Mouse (Mus musculus): Measurements from ENCODE around the gene Chst14.

The Chst14 gene

DNA sequence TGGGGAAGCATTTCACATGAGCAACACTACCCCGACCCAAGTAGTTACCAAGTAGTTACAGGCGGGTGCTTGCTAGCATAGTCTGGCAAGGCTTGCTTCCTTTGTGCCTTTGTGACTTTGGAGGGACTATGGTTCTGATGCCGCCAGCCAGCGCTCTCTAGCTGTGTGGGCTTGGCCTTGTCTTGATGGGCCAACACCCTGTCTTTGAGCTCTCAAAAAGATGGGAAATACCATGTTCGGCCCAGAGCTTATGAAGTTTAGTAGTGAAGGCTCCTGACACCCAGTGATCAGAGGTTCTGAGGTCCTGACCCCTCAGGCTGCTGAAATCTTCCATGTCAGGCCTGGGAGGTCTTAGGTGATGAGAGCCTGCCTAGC, 20.2 kb upstream of the Chst14 start:
- no peak for DNase-seq

DNA sequence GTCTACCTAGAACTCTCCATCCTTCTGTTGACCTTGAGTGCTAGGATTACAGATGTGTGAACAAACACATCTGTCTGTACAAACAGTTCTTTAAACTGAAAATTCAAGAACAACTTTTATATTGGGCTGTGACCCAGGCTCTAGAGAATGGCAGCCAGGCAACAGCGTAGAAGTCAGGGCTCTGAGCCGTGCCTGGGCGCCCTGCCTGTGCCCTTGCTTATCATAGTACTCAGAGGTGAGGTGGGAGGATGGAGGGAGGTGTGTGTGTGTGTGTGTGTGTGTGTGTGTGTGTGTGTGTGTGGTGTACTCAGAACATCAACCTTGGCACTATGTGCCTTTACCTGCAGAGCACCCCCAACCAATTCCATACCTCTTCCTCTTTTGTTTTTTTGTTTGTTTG, 18.5 kb upstream of the Chst14 start:
- no peak for DNase-seq

DNA sequence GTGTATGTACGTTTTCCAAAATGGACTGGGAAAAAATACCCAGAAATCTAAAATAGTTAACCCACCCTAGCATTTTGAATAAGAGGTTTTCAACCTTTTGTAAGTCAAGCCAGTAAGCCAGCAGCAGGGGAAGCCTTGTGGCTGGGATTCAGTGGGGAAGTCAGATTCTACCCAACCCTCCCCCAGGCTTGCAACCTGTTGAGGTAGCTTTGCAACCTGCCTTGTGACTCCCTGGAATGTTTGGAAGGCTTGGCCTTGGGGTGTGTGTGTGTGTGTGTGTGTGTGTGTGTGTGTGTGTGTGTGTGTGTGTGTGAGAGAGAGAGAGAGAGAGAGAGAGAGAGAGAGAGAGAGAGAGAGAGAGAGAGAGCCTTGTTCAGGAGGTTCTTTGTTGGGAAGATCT, 17.1 kb upstream of the Chst14 start:
- no peak for DNase-seq

DNA sequence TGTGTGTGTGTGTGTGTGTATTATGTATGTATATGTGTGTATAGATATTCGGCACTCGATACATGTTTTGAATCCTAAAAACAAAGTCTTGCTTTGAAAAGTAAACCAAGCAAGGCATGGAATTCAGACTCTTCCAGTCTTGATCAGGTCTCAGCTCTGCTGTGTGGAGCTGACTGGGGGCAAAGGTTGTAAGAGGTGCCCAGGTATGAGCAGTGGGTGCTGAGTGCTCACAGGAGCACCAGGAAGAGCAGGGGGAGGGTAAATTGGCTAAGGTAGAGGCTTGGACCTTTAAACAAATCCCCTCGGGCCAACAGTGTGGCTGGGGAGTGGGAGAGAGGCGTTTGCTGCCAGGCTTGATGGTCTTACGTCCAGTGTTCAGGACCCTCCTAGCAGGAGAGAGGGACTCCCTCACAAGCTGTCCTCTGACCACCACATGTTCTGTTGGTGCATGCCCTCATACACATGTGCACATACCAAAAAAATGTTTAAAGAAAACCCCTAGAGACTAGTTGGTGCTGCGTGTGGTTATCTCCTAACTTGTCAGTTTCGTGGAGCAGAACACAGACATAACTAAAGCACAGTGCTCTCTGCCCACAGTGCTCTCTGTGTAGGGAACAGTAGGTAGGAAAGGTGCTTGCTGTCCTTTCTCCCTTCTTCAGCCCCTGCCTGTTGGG, 15.6 kb upstream of the Chst14 start:
- no peak for DNase-seq

DNA sequence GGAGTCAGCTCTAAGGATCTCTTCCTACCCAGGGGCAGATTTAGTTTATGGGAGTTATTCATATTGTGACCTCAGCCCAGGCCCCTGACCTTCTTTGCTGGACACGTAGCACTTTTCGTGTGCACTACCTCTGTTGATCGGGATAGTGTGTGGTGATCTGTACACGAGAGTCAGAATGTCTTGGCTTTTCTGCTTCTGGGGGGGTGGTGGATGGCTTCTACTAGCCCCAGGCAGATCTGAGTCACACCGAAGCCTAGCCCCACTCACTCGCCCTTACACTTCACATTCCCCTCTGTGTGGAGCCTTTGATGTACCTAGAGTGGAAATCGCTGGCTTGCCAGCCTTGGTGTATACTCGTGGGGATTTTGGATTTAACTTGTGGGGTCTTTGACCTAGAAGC, 13.6 kb upstream of the Chst14 start:
- DNase-seq: no peak

DNA sequence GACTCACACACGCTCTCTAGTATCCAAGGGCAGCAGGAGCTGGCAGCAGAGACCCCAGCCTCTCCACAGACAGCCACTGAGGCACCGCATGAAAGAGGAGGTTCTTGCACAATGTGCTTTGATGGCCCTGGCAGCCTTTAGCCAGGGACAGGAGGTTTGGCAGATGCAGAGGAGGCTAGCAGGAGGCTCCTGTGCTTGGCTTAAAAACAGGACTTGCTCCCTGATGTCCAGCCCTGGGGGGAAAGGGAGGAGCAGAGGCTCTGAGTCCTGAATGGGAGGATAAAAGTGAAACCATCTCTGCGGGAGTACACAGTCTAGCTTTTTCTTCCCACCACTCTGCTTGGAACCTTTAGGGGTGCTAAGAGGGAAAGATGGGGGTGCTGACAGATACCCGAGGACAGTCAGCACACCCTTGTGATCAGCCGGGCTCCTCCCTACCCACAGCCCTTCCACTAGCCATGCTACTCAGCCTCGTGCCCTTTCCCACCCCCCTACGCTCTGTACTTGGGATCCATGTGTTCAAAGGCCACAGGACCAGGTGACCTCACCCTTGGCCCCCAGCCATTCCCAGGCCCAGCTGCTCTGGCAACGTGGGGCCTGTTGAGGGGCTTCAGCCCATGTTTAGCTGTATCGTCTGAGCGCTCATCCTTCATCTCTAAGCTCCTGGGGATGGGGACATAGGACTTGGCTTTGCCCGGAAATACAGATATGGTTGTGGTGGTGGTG, 12.6 kb upstream of the Chst14 start:
- no peak for DNase-seq

DNA sequence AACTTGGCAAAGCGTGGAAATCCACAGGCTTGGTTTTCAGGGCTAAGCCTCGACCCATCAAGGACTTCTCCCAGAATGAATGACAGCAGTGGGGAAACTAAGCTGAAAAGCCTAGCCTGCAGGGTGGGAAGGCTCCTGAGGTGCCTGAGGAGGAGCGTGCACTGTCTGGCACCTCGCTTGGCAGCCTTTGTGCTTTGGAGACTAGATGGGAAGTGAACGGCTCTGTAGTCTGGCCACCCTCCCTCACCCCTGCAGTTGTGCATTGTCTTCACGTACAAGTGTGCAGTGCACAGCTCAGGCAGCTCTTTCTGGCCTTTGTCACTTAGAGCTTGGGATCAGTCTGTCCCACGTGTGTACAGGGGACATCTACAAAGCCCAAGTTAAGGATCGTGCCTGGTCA, 11.6 kb upstream of the Chst14 start:
- no peak for DNase-seq

DNA sequence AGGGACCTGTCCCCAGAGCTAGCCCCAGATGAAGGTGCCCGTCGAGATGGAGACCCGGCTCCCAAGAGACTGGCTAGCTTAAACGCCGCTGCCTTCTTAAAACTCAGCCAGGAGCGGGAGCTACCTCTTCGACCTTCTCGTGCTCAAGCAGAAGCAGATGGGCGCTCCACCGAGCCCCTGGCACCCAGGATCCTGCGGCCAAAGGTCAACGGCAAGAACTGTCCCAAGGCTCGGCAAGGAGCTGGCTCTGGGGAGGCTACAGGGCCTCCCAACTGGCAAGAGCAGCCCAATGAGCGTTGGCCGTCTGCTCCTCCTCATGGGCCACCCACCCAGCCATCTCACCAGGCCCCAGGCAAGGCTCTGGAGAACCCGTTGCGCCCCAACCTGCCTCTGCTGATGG, 9.9 kb upstream of the Chst14 start:
- DNase-seq: no peak

DNA sequence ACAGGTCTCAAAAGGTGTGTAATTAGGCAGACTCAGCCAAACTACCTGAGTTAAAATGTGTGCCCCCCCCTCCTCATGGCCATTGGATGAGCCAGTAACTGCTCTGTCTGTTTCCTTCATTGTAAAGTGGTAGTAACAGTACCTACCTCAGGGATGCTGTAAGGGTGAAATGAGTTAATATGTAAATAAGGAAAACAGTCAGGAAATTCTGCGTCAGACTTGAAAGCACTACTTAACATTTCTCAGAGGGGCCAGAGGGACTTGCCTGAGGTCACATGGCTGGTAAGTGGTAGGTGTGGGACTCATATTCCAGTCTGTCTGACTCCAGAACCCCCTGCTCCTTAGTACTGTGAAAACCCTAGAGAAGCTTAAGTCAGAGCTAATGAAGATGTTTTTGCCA, 7.8 kb upstream of the Chst14 start:
- no peak for DNase-seq

DNA sequence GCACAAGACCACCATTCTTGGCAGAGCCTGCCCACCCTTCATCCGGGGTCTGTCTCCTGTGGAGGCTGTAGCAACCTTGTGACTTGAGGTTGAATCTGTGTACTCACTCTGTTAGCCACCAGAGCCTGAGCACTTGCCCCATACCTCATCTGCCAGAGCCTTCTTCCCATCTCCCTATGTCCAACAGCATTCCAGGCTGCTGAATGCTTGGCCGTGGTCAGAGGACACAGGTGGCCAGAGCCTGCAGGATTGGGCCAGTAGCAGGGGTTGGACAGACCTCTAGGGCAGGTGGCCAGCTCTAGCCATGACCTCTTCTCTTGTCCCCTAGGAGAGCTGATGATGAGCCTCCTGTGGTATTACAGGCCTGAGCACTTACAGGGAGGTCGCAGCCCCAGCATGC, 5.9 kb upstream of the Chst14 start:
- no peak for DNase-seq

DNA sequence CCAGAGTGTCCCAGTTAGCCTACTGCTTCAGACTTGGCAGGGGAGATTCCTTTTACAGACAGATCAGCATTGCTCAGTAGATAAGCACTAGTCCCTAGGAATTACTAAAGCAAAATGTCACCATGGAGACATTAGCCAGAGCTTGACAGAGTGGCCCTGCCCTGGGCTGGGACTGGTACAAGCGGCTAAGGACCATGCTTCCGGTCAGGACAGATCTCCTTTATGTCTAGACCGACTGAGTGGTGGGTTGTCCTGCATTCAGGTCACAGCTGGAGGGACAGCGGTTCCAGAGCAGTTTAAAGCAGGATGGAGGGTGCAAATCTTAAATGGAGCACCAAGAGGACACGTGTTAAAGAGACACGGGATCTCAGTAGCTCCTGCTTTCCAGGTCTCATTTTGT, 344 bp upstream of the Chst14 start:
- DNase-seq: no peak

DNA sequence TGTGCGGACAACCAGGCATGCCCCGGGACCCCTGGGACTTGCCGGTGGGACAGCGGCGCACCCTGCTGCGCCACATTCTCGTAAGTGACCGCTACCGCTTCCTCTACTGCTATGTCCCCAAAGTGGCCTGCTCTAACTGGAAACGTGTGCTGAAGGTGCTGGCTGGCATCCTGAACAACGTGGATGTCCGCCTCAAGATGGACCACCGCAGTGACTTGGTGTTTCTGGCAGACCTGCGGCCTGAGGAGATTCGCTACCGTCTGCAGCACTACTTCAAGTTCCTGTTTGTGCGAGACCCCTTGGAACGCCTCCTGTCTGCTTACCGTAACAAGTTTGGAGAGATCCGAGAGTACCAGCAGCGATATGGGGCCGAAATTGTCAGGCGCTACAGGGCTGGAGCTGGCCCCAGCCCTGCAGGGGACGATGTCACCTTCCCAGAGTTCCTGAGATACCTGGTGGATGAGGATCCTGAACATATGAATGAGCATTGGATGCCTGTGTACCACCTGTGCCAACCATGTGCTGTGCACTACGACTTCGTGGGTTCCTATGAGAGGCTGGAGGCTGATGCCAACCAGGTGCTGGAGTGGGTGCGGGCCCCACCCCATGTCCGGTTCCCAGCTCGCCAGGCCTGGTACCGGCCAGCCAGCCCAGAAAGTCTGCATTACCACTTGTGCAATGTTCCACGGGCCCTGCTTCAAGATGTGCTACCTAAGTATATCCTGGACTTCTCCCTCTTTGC, 873 bp downstream of the Chst14 start:
- no peak for DNase-seq

DNA sequence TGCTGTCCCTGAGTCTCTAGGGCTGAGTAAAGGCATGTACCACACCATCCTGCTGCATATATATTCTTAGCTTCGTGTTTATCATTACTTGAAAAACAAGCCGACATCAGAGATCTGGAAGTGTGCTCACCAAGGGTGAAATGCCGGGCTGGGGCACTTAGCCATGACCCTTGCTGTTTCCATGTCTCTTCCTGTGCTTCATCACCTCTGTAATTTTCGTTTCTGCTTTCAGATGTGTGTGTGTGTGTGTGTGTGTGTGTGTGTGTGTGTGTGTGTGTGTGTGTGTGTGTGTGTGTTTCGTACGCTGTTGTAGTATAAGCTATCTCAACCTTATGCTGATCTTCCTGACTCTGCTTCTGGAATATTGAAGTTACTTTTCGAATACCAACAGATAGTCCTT, 15.0 kb downstream of the Chst14 start:
- no peak for DNase-seq

DNA sequence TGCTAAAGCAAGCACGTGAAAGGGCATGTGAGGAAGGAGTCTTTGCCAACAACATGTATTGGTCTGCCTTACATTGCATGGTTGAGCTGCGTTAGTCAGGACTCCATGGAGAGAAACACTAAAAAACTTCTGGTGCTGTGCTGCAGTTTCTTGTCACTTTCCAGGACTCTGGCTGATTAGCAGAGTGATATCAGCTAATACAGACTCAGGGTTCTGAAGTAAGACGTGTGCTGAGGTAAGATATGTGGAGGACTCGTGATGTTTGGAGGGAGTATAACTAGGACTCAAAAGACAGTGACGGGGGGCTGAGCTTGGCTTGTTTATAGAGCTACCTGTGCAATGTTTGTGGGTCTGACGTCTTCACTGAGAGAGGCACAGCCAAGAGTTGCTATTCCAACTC, 16.9 kb downstream of the Chst14 start:
- DNase-seq: no peak

DNA sequence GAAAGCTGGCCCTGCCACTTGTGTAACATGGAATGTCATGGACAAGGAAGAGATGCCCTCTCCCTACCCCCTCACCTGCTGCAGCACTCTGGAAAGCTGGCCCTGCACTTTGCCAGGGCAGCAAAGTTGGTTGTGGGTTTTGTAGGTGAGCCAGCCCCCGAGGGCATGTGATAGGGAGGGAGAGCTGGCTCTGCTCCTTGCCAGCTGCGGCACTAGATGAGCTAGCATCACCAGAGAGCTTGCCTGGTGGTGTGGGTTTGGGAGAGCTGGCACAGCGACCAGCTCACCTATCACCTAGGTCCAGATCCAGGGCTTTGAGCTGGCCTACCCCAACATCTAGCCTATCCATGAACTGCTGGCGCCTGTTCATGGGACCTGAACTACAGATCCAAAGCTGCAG, 22.5 kb downstream of the Chst14 start:
- no peak for DNase-seq

DNA sequence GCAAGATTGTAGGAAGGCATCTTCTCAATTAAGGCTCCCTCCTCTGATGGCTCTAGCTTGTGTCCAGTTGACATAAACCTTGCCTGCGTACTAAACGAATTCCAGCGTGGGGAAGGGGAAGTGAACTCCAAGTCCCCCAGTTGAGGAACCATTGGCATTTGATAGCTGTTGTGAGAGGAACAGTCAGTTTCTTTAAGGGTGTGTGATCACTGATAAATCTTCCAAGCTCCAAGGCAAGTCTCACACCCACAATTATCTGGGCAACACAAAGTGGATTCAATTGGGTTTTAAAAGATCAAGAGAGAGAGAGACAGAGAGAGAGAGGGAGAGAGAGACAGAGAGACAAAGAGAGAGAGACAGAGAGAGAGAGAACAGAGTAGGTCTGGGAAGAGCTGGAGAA, 23.4 kb downstream of the Chst14 start:
- DNase-seq: no peak

DNA sequence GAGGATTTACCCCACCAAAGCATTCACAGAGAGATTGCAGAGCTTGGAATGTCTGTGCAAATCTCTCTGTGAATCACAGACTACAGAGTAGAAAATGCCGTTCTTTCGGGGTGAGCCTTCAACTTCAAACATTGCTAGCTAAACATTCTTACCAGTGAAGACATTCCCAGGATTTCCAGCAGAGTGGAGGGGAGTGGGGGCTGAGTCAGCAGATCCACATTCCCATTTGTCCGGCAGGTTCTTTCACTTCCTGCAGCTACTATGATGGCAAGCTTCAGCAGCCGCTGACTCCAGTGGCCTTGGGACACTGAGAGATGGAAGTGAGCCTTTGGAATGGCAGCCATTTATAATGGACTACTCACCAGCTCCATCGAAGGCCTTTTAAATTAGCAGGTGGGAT, 30.2 kb downstream of the Chst14 start:
- no peak for DNase-seq

DNA sequence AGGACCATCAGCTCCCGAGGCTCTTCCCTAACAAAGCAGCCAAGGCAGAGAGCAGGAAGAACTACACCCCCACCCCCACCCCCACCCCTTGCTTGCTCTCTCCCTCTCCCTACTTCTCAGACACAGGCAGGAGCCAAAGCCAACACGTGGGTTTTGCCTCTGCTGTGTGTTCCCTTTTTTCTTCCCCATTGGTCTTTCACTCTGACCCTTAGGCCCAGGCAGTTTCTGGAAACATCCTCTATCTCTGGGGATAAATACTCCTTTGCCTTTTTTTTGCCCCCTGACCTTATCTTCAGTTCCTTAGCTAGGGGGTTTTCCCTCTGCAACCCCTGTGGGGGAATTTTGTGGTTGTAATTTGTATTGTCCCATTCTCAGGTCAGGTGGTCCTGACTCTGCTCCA, 33.3 kb downstream of the Chst14 start:
- no peak for DNase-seq

DNA sequence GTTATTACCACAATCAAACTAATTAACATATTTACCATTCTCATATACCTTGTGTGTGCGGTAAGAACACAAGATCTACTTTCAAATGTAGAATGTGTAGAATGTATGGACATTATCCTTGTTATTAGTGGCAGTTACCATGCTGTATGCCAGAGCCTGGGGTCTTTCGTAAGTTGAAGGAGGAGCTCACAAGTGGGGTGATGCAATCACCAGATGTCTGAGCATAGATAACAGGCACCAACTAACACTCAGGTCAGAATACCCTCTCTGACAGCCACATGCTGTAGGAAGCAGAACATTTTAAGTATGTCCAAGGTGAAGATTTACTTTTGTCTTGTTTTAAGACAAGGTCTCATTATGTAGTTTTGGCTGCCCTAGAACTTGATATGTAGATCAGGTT, 34.1 kb downstream of the Chst14 start:
- DNase-seq: no peak

DNA sequence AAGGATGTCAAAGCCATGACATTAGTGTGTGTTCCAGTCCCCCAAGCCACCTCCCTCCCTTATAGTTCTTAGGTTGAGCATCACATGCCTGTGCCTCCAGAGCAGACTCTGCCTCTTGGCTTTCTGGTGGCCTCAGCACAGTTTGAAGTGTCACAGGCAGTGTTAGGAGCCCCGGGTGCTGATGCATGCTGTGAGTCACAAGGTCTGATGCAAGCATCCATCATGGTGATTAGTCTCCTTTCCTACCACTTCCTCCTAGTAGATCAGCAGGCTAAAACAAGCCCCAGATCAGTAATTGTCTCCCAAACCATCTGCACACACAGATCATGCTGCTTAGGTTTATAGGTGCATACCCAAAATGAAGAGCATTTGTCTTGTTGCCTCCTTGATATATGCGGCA, 35.2 kb downstream of the Chst14 start:
- DNase-seq: no peak

DNA sequence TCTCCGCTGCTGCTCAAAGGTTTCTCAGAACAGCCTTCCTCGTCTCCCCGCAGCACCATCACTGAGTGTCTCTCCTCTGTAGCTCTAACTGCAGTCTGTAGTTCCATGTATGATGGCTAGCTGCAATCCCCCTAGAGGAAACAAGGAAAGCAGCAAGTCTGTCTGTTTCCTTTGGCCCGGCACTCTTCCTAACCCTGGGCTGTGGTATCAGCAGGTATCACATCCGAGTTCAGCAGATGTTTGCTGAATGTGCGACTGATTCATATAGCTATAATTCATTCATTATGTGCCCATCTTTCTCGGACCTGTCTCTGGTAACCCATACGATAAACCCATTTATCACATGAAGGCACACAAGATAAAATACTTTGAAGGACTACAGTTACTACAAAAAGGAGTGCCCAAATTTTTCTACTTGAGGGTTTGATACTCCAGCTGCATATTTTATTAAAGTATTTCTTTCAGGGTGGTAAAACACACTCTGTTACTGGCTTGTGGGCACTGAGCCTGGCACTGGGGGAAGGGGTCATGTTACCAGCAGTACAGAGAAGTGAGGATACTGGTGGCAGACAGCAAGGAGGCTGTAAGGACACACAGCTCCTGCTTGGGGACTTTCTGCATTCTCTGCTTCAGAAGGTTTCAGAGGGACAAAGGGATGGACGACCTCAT, 36.8 kb downstream of the Chst14 start:
- no peak for DNase-seq

DNA sequence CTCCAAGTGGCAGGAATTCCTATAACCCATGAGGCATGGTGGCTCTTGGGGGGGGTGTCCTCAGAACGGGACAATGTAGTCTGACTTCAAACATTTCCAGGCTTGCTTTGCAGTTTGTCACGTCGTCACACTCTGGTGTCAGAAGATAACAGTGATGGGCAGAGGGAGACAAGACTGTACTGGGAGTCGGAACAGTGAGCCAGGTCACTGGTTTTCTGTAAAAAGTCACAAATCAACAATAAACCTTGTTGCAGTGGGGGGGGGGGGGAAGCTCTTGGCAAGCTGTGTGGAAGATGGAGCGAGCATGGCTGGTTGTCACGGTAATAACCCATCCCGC, 37.3 kb downstream of the Chst14 start:
- DNase-seq: no peak

DNA sequence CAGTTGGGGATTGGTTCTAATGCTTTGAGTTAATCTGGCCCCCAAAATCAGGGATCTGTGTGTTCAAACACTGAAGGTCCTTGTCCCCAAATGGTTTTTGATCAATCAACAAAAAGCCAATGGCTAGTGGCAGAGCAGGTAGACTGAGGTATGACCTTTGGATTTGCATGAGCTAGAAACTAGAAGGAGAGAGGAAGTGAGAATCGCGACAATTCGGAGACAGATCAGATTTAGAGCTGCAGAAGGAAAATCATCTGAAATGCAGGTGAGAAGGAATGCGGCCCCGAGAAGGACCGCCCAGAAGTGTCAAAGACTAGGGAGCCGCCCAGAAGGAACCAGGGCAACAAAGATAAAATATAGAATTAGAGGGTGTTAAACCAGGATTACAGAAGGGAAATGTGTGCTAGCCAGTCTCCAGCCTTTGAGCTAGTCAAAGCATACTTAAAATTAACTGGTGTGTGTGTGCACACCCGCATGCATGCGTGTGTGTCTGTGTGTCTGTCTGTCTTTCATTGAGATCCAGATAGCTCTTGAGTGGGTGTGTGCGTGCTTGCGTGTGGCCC, 43.4 kb downstream of the Chst14 start:
- DNase-seq: no peak

DNA sequence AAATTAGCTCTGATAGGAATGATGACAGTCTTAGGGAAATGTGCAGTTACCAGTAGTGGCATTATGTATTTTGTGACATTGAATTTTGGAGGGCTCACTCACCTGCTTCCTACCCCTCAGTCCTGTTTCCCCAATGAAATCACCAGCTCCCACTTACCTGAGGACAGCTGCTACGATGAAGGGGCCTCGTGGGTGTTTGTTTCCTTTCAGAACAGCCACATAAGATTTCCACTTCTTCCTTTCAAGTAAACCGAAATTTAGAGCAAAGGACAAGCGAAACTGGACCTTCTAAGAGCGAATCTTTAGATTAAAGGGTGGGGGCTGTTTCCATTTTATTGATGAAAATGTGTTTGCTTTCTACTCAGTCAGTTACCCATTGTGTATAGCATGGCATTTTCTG, 45.8 kb downstream of the Chst14 start:
- DNase-seq: no peak

Data from right cerebral cortex, postnatal 4 days (tissue).